Comparison of ENCODE assay signal across 10 mouse cellular contexts in the genomic region with DNA sequence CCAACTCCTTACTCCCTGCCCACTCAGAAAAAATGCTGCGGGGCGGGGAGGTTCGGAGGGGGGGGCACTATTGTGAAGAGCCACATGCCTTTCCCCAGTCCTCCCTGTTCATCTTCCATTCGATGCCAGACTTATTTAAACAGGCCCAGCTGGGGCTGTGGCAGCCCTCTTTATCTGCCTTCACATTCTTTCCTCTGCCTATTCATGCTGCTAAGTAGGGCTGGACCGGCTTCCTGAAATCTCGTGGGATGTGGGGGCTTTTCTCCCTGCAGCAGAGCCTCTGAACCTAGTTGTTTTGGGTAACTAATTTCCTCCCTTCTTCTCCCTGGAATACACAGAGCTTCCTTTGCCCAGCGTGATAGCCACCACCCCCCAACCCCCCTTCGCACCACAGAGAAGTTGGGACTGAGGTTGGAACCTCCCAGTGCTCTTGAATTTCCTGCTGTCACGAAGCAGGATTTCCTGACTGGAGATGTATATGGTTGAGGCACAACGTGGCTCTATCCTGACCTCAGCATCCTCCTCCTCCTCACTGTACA.
DNase-seq lines count a peak whose midpoint lies in the region; ATAC-seq and TF ChIP-seq lines count a peak whose summit lies in the region.
"Had no signal": no experiment of that assay in that cellular context is flagged by ENCODE, and none has a peak within 500 bp of the region (broad histone marks: within the 10 kb centered on the region; RNA-seq: fewer than 3 reads in every experiment).

No protein-coding gene starts in this region.

- no peaks in the 10 kb centered on the region for H3K27me3 ChIP-seq in heart, postnatal 0 days (ENCODE audit: control insufficient read depth, insufficient read depth, low read length)
- H3K27me3 ChIP-seq in midbrain, embryonic 14.5 days (ENCODE audit: control insufficient read depth, insufficient read depth, low read length), result no peaks in the 10 kb centered on the region

- no peak overlapping the region for H3K4me3 ChIP-seq in heart, postnatal 0 days (ENCODE audit: low read depth, low read length)
- H3K4me3 ChIP-seq in midbrain, embryonic 14.5 days (replicated peaks; ENCODE audit: low read depth, low read length), result no peak overlapping the region

- H3K4me2 ChIP-seq in heart, postnatal 0 days (ENCODE audit: low read depth, low read length), result peak overlapping the region; percentile 39
- no peak overlapping the region for H3K4me2 ChIP-seq in midbrain, embryonic 14.5 days (ENCODE audit: low read length)

- ATAC-seq in heart, postnatal 0 days (ENCODE audit: insufficient read depth, low read depth), result peak; percentile 76
- 0 out of 2 replicates have a peak, but pooled peaks have one; percentile 24 for ATAC-seq in midbrain, embryonic 14.5 days (ENCODE audit: low FRiP score, low TSS enrichment)

- no peaks in the 10 kb centered on the region for H3K9me3 ChIP-seq in heart, postnatal 0 days (replicated peaks; ENCODE audit: control insufficient read depth, low read length)
- no peaks in the 10 kb centered on the region for H3K9me3 ChIP-seq in midbrain, embryonic 14.5 days (ENCODE audit: control insufficient read depth, low read length)

- peak; percentile 78 for DNase-seq in 416B (ENCODE audit: low read depth)
- DNase-seq in embryo, embryonic 11 days, result peak; percentile 63
- DNase-seq in heart, postnatal 0 days (ENCODE audit: low spot score), result peak; percentile 80
- peak; percentile 74 to 83 for DNase-seq in kidney, postnatal 4 days
- DNase-seq in midbrain, embryonic 14.5 days, result peak; percentile 53
- no peak for DNase-seq in layer of hippocampus, adult 8-10 months (ENCODE audit: low spot score in 2 of 2)
- no peak for DNase-seq in urinary bladder, postnatal 4 days (ENCODE audit: low spot score in 2 of 2)
- DNase-seq in gastrocnemius, adult 18-20 months (ENCODE audit: low spot score), result no peak

- TF ChIP-seq EP300 in heart, postnatal 0 days (IDR thresholded peaks at IDR 0.05; ENCODE audit: low read depth), result peak; percentile 74

- WGBS in heart, postnatal 0 days, result 3% methylated on average over 10 of the region's 10 CpGs
- 13% methylated on average over 10 of the region's 10 CpGs for WGBS in midbrain, embryonic 14.5 days

- TF ChIP-seq CTCF in heart, postnatal 0 days (IDR thresholded peaks at IDR 0.05; ENCODE audit: low read depth), result no peak

- H3K27ac ChIP-seq in heart, postnatal 0 days (ENCODE audit: low read depth), result peak overlapping the region; percentile 84
- H3K27ac ChIP-seq in midbrain, embryonic 14.5 days (replicated peaks; ENCODE audit: low read depth, low read length), result 0 out of 2 replicates have a peak overlapping the region, but pooled peaks have one; percentile 14
- H3K27ac ChIP-seq: macrophage had no signal

- H3K4me1 ChIP-seq in heart, postnatal 0 days (ENCODE audit: control insufficient read depth, insufficient read depth), result peaks cover 22% of the 10 kb centered on the region
- peaks cover 5% of the 10 kb centered on the region; the same call in 1 of the 2 replicates for H3K4me1 ChIP-seq in midbrain, embryonic 14.5 days (ENCODE audit: control insufficient read depth, insufficient read depth, low read length)

- H3K9ac ChIP-seq in heart, postnatal 0 days (replicated peaks; ENCODE audit: low read depth, low read length), result 0 out of 2 replicates have a peak overlapping the region, but pooled peaks have one; percentile 11
- no peak overlapping the region for H3K9ac ChIP-seq in midbrain, embryonic 14.5 days (replicated peaks; ENCODE audit: low read length)

- no peaks in the 10 kb centered on the region for H3K36me3 ChIP-seq in heart, postnatal 0 days (replicated peaks; ENCODE audit: control insufficient read depth, insufficient read depth, low read length)
- H3K36me3 ChIP-seq in midbrain, embryonic 14.5 days (ENCODE audit: control insufficient read depth, insufficient read depth, low read length), result no peaks in the 10 kb centered on the region
- H3K36me3 ChIP-seq: G1E had no signal

Comparison
In these comparisons a context has a peak if more than half of its experiments do, and no peak if none do; other contexts are left out.
1. DNase-seq: peak in 416B (single experiment), embryo, embryonic 11 days (single experiment), heart, postnatal 0 days (single experiment), kidney, postnatal 4 days (2 of 2) and midbrain, embryonic 14.5 days (single experiment); none in layer of hippocampus, adult 8-10 months (0 of 2), urinary bladder, postnatal 4 days (0 of 2) and gastrocnemius, adult 18-20 months (single experiment).